Mouse (Mus musculus) liver, embryonic 11.5 days (tissue): ENCODE measurements around the gene Ntm. TPM values are rescaled to one million over a fixed set of nuclear protein-coding genes. Genes with fewer than 3 reads are reported as not detected.

Experiments
- ATAC-seq: fragments of 200-750 bp; cut with Nextera tagmentation; replicated peaks from 2 replicates; pipeline ENCODE4 v1.8.0; 2017; ENCODE audit warnings: moderate number of reproducible peaks, mild to moderate bottlenecking, moderate TSS enrichment, moderate library complexity; ENCODE audit not compliant: low FRiP score
- DNase-seq: peaks from one replicate; pipeline ENCODE4 v3.0.0-alpha.2; 2017; ENCODE audit warnings: low spot score
- H3K27ac ChIP-seq: fragments of 300-500 bp; sonication (generic); 2 replicates; pipeline ENCODE4 v1.5.1; 2014; ENCODE audit warnings: mild to moderate bottlenecking, low read depth, low read length, control low read depth
- H3K27me3 ChIP-seq: fragments of 300-500 bp; sonication (generic); replicated peaks from 2 replicates; pipeline ENCODE4 v1.6.1; 2014; ENCODE audit warnings: low read length, mixed read lengths; ENCODE audit not compliant: control insufficient read depth, insufficient read depth
- H3K36me3 ChIP-seq: fragments of 300-500 bp; sonication (generic); 2 replicates; pipeline ENCODE4 v1.6.1; 2014; ENCODE audit warnings: mild to moderate bottlenecking, low read length, moderate library complexity, mixed read lengths; ENCODE audit not compliant: control insufficient read depth, insufficient read depth
- H3K4me1 ChIP-seq: fragments of 300-500 bp; sonication (generic); replicated peaks from 2 replicates; pipeline ENCODE4 v1.6.1; 2014; ENCODE audit warnings: low read length, mixed read lengths; ENCODE audit not compliant: control insufficient read depth, insufficient read depth
- H3K4me2 ChIP-seq: fragments of 300-500 bp; sonication (generic); 2 replicates; pipeline ENCODE4 v1.6.1; 2014; ENCODE audit warnings: mild to moderate bottlenecking, control low read depth, moderate library complexity
- H3K4me3 ChIP-seq: fragments of 300-500 bp; sonication (generic); 2 replicates; pipeline ENCODE4 v1.5.1; 2014; ENCODE audit warnings: low read depth, low read length, control low read depth
- H3K9ac ChIP-seq: fragments of 300-500 bp; sonication (generic); 2 replicates; pipeline ENCODE4 v1.6.1; 2014; ENCODE audit warnings: low read depth, low read length, control low read depth
- H3K9me3 ChIP-seq: fragments of 300-500 bp; sonication (generic); 2 replicates; pipeline ENCODE4 v1.6.1; 2016; ENCODE audit warnings: low read length, inconsistent platforms, mixed read lengths; ENCODE audit not compliant: control insufficient read depth
- WGBS: fragments of 180-500 bp; shearing (Covaris S2); extraction: QIAGEN DNeasy Blood & Tissue Kit; methylation state at CpG from one replicate; pipeline ENCODE4 v1.1.7; 2014; 5-methylcytosine and 5-hydroxymethylcytosine counted together
- polyA plus RNA-seq: library from polyadenylated mRNA; unstranded; fragments of >200 nt; fragmentation: Nextera tagmentation; extraction: Ambion mirVana; gene quantifications from 2 replicates; pipeline ENCODE4 v1.2.1, GENCODE M21; 2014

Ntm gene
- polyA plus RNA-seq, 1 experiment from 2014 or later, result 4.4 TPM

DNA sequence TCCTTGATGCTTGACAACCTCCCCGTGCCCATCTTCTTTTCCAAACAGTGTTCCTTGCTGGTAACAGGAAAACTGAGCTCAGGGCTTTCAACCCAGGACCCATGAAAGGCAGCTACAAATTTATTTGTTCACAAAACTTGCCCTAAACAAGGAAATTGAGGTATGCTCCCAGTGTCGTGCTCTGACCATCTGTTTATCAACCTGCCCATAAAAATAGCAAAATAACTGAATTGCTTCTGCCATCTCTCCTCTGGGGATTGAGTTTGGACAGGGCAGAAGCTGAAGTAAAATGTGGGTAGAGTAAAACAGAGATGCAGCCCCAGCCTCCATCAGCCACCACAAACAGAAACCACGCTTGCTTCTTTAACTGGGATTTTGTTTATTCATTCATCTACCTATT, 594.6 kb downstream of the Ntm start:
- Histone ChIP-seq H3K4me3 (no peak overlapping the region), H3K27me3 (no peaks in the 10 kb centered on the region), H3K27ac (no peak overlapping the region), H3K36me3 (no peaks in the 10 kb centered on the region), H3K4me2 (no peak overlapping the region), H3K9me3 (no peaks in the 10 kb centered on the region), H3K9ac (no peak overlapping the region), H3K4me1 (no peaks in the 10 kb centered on the region)
- 61% methylated on average over 3 of the region's 3 CpGs for WGBS
- no peak for DNase-seq
- no peak for ATAC-seq

GRCm38 (mm10) chr9:29357796-29358195, 605.1 kb downstream of the Ntm start:
- H3K9ac ChIP-seq, result no peak overlapping the region
- DNase-seq (no peak), ATAC-seq (no peak)
- no peaks in the 10 kb centered on the region for H3K9me3 ChIP-seq
- H3K27me3 ChIP-seq, result no peaks in the 10 kb centered on the region
- no peak overlapping the region for H3K27ac ChIP-seq
- H3K4me3 ChIP-seq, result no peak overlapping the region
- no peaks in the 10 kb centered on the region for H3K36me3 ChIP-seq
- H3K4me1 ChIP-seq, result no peaks in the 10 kb centered on the region
- 78% methylated on average over 4 of the region's 4 CpGs for WGBS
- no peak overlapping the region for H3K4me2 ChIP-seq

DNA sequence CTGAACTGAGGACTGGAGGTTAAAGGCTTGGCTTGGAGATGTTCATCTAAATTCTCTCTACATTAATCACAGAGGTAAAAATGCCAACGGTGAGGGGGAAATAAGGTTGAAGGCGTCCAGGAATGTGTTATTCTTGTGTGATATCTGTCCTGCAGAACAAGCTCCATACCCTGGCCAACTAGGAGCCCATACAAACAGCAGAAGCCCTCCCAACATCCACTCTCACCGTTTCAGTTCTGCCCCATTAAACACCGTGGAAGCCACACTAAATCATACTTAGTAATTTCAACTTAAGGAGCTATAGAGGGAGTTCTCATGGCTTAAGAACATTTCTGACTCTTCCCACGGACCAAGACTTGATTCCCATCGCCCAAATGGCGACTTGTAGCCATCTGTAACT, 620.6 kb downstream of the Ntm start:
- Histone ChIP-seq H3K4me2 (no peak overlapping the region), H3K4me1 (no peaks in the 10 kb centered on the region), H3K36me3 (no peaks in the 10 kb centered on the region), H3K27me3 (no peaks in the 10 kb centered on the region), H3K9me3 (no peaks in the 10 kb centered on the region), H3K4me3 (no peak overlapping the region), H3K27ac (no peak overlapping the region), H3K9ac (no peak overlapping the region)
- WGBS, result 73% methylated on average over 7 of the region's 7 CpGs
- DNase-seq (no peak), ATAC-seq (no peak)

- ATAC-seq (no peak), DNase-seq (no peak)
- no peaks in the 10 kb centered on the region for H3K9me3 ChIP-seq
- no peak overlapping the region for H3K4me2 ChIP-seq
- no peaks in the 10 kb centered on the region for H3K4me1 ChIP-seq
- H3K4me3 ChIP-seq, result no peak overlapping the region
- no peak overlapping the region for H3K9ac ChIP-seq
- H3K27me3 ChIP-seq, result no peaks in the 10 kb centered on the region
- H3K36me3 ChIP-seq, result no peaks in the 10 kb centered on the region
- WGBS, result 84% methylated on average over 3 of the region's 3 CpGs
- H3K27ac ChIP-seq, result no peak overlapping the region
These were observed 621.6 kb downstream of the Ntm start for GRCm38 (mm10) chr9:29341292-29341691.

DNA sequence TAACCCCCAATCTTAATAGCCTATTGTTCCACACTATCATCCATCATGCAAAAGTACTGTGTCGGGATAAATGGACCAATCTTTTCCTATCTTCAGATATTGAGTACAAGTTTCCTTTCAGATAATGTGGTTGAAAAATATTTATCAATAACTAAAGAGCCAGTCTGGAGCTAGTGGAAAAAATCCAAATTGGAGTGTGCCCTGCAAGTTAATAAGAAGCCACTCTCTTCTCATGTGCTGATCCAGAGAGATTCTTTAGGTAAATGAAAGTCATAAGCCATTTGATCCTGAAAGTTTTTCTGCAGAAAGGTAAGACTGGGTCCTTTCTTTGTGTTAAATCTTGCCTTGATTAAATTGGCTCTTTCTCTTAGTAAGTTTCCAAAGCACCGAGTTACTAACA, 627.3 kb downstream of the Ntm start:
- Histone ChIP-seq H3K4me3 (no peak overlapping the region), H3K9ac (no peak overlapping the region), H3K27me3 (no peaks in the 10 kb centered on the region), H3K4me2 (no peak overlapping the region), H3K9me3 (no peaks in the 10 kb centered on the region), H3K4me1 (no peaks in the 10 kb centered on the region), H3K27ac (no peak overlapping the region), H3K36me3 (no peaks in the 10 kb centered on the region)
- WGBS, result 79% methylated on average over 2 of the region's 2 CpGs
- ATAC-seq (no peak), DNase-seq (no peak)

- Histone ChIP-seq H3K36me3 (no peaks in the 10 kb centered on the region), H3K9me3 (no peaks in the 10 kb centered on the region), H3K27ac (no peak overlapping the region), H3K27me3 (no peaks in the 10 kb centered on the region), H3K4me3 (no peak overlapping the region), H3K4me1 (no peaks in the 10 kb centered on the region), H3K9ac (no peak overlapping the region), H3K4me2 (no peak overlapping the region)
- no peak for DNase-seq
- no peak for ATAC-seq
- 74% methylated on average over 3 of the region's 3 CpGs for WGBS
These were observed 630.4 kb downstream of the Ntm start for GRCm38 (mm10) chr9:29332296-29333090.

DNA sequence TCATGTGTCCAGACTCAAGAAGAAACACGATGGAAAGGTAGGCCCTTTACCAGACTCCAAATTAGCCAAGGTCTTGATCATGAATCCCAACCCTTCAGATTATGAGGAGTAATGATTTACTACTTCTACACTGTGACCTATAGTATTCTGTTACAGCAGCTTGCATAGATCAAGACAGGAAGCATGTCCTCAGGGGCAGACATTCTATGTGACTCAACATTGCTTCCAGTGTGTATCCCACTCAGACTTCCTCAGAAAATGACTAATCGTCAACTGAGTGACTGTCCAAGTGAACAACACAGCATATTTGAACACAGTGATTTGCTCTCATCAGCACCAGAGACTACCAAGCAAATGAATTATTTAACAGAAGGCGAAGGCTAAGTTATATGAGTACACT, 632.5 kb downstream of the Ntm start:
- H3K9ac ChIP-seq, result no peak overlapping the region
- 70% methylated on average over 3 of the region's 3 CpGs for WGBS
- DNase-seq (no peak), ATAC-seq (no peak)
- H3K36me3 ChIP-seq, result no peaks in the 10 kb centered on the region
- no peaks in the 10 kb centered on the region for H3K9me3 ChIP-seq
- H3K4me1 ChIP-seq, result no peaks in the 10 kb centered on the region
- H3K4me3 ChIP-seq, result no peak overlapping the region
- H3K4me2 ChIP-seq, result no peak overlapping the region
- no peaks in the 10 kb centered on the region for H3K27me3 ChIP-seq
- no peak overlapping the region for H3K27ac ChIP-seq

- Histone ChIP-seq H3K27me3 (no peaks in the 10 kb centered on the region), H3K36me3 (no peaks in the 10 kb centered on the region), H3K9me3 (no peaks in the 10 kb centered on the region), H3K27ac (no peak overlapping the region), H3K4me2 (no peak overlapping the region), H3K4me1 (no peaks in the 10 kb centered on the region), H3K4me3 (no peak overlapping the region), H3K9ac (no peak overlapping the region)
- 89% methylated on average over 3 of the region's 3 CpGs for WGBS
- DNase-seq (no peak), ATAC-seq (no peak)
These were observed 636.7 kb downstream of the Ntm start for GRCm38 (mm10) chr9:29326283-29326682.

DNA sequence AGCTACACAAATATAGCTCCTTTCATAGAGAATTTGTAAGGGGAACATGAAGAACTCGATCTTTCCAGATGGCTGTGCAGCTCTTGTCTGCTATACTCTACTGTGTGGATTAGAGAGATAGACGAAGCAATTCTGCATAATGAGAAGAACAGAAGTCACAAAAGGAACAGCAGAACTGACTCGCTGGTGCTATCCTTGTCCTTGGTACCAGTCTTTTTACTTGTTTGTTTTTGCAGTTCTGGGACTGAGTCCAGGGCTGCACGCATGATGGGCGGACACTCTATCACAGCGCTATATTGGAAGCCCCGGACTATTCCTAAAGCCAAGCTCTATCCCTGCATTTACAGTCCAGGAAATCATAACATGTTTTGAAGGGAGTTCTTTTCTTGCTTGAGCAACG, 637.8 kb downstream of the Ntm start:
- H3K27me3 ChIP-seq, result no peaks in the 10 kb centered on the region
- H3K4me2 ChIP-seq, result no peak overlapping the region
- H3K36me3 ChIP-seq, result no peaks in the 10 kb centered on the region
- no peaks in the 10 kb centered on the region for H3K9me3 ChIP-seq
- WGBS, result 84% methylated on average over 8 of the region's 8 CpGs
- H3K27ac ChIP-seq, result no peak overlapping the region
- DNase-seq (no peak), ATAC-seq (no peak)
- no peaks in the 10 kb centered on the region for H3K4me1 ChIP-seq
- no peak overlapping the region for H3K4me3 ChIP-seq
- H3K9ac ChIP-seq, result no peak overlapping the region
